Mouse (Mus musculus): Measurements from ENCODE around the gene Mapk11. TPM values are rescaled to one million over a fixed set of nuclear protein-coding genes. Genes with fewer than 3 reads are reported as not detected.

Mapk11 gene
- polyA plus RNA-seq, 1 experiment from 2014 or later: 20.3 TPM

DNA sequence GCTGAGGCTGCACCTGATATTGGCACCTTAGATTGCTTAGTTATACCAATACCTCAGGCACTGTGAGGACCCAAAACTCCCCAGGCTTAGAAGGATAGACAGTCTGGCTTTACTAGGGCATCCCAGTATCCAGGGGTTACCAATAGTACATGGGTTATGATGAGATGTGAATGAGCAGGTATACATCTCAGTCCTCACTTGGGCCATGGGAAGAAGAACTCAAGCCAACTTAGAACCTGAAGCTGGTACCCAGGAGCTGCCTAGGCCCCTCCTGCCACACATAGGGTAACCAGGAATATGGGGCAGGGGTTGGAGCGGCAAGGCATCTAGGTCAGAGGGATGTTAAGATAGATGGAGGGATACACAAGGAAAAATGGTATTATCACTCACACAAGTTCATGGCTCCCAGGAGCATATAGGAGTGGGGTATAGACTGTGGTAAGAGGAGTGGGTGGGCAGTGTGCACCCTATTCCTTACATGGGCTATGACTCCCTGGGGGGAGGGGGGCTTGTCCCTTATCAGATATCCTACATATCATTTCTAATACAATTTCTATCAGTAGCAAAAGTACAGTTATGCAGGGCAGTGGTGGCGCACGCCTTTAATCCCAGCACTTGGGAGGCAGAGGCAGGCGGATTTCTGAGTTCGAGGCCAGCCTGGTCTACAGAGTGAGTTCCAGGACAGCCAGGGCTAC lies 12.8 kb downstream of the Mapk11 start:
- peaks cover 32% of the 10 kb centered on the region for H3K4me1 ChIP-seq
- peaks cover 27% of the 10 kb centered on the region for H3K27me3 ChIP-seq (ENCODE audit: low read depth, poor library complexity, severe bottlenecking)
- 97% methylated on average over 5 of the region's 5 CpGs for WGBS
- no peak overlapping the region for H3K4me3 ChIP-seq
- no peaks in the 10 kb centered on the region for H3K9me3 ChIP-seq (replicated peaks)
- no peak for DNase-seq (ENCODE audit: low spot score)
- H3K36me3 ChIP-seq: peaks cover 28% of the 10 kb centered on the region
- no peak overlapping the region for H3K27ac ChIP-seq

DNA sequence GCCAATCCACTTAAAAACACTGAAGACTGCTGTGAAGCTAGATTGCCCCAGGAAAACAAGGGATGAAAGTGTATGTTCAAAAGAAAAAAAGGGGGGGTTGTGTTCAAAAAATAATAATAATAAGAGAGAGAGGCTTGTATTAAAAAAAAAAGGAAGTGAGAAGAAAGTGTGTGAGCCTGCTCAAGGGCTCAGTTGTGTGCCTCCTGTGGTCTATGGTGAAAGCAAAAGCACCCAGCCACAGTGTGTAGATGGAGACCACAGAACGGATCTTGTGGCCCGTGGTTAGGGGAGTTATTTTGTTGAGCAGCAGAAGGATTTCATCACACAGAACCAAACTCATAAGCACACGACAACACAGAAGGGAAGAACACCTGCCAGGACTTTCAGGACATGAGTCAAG lies 18.1 kb downstream of the Mapk11 start:
- no peaks in the 10 kb centered on the region for H3K27me3 ChIP-seq (ENCODE audit: low read depth, poor library complexity, severe bottlenecking)
- 90% methylated on average over 3 of the region's 3 CpGs for WGBS
- no peaks in the 10 kb centered on the region for H3K9me3 ChIP-seq (replicated peaks)
- peaks cover 42% of the 10 kb centered on the region for H3K36me3 ChIP-seq
- H3K4me3 ChIP-seq: no peak overlapping the region
- DNase-seq (ENCODE audit: low spot score): no peak
- peaks cover 19% of the 10 kb centered on the region for H3K4me1 ChIP-seq
- H3K27ac ChIP-seq: no peak overlapping the region

DNA sequence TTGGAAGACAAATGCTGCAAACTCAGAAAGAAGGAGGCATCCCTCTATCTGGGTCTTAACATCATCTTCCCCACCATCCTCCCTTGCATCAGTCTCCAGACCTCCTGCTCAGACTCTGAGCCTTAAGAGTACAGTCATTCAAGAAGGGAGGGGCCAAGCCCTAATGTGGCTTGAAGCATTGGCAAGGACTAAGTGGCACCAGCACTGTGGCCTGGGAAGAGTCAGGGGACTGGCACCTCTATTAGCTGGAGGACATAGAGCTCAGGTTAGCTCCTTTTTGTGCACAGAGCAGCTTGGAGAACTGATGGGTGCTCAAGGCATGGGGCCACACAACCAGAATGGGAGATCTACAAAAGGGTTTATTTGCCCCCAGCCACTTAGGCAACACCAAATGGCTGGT lies 19.2 kb downstream of the Mapk11 start:
- H3K9me3 ChIP-seq (replicated peaks): no peaks in the 10 kb centered on the region
- peaks cover 19% of the 10 kb centered on the region for H3K4me1 ChIP-seq
- no peak overlapping the region for H3K27ac ChIP-seq
- H3K36me3 ChIP-seq: peaks cover 49% of the 10 kb centered on the region
- H3K4me3 ChIP-seq: no peak overlapping the region
- no peaks in the 10 kb centered on the region for H3K27me3 ChIP-seq (ENCODE audit: low read depth, poor library complexity, severe bottlenecking)
- no peak for DNase-seq (ENCODE audit: low spot score)

DNA sequence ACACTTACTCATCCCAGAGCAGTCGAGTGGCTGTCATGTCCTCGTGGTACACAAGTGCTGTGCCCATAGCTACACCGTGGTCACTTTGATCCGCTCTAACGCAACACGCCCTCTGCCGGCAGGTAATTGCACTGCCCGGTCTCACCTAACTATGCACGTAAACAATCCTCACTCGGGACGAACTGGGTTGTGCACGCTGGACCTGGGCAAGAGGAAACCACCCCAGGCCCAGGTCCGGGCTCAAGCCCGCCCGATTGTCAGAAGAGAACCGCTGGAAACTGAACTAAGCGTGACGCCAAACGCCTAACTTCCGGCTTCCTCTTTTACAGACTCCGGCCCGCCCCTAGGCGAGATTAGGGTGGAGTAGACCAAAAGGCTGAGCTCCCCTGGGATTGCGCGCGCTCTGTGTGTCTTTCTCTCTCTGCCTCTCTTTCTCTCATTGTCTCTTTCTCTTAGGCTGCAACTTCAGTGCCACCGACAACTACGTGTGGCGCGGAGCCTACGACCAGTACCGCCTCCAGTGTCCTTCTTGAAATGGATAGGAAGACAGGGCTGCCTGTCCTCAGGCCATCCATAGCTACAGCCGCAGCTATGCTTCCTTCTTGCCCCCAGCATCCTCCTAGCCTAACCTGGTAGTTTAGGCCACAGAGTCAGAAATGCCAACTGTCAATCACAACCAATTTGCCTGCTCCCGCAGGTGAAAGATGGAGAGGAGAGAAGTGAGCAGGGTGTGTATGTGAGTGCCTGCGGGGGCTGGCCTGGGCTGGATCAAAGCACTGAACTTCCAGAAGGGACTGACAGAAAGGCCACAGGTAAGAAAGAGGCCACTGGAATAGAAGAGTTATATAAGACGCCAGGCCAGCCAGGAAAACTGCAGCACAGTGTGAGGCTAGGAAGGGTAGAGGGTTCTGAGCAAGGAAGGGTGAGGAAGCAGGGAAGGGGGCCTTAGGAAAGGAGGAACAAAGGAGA lies 20.8 kb downstream of the Mapk11 start, which contains the start of gene Hdac10:
Gene Hdac10 (minus strand): TSS at position 319 of the 969 bp plus-strand sequence.
- DNase-seq (ENCODE audit: low spot score): peak; percentile 89
- Histone ChIP-seq H3K4me3 (peak within 1 kb of the TSS; percentile 71), H3K9me3 (replicated peaks) (no peaks in the 10 kb centered on the region), H3K27ac (peak within 1 kb of the TSS; percentile 89), H3K27me3 (ENCODE audit: low read depth, poor library complexity, severe bottlenecking) (no peaks in the 10 kb centered on the region), H3K36me3 (peaks cover 45% of the 10 kb centered on the region), H3K4me1 (peaks cover 24% of the 10 kb centered on the region)
- WGBS: 4% methylated on average over 36 of the region's 36 CpGs

DNA sequence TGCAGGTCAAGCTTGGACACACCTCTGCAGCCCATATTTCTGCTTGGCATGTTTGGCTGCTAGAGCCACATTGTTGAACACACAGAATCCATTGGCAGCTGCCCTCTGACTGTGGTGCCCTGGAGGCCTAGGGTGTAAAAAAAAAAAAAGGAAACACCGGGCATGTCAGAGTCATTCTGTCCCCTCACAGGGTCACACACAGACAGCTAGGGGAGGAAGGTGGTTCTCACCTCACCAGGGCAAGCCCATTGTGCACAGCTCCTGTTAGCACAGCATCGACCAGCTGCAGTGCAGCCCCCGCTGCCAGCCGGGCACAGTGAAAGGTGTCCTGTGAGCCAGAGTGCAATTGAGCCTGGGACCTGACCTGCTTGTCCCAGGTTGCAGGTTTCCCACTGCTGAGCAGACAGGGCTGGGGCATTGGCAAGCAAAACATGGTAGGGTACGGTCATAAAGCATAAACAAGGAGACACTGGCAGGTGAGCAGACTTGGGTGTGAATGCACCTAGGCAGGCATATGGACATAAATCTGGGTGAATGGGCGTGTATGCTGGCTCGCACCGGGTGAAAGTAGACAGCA lies 22.0 kb downstream of the Mapk11 start:
- no peaks in the 10 kb centered on the region for H3K27me3 ChIP-seq (ENCODE audit: low read depth, poor library complexity, severe bottlenecking)
- H3K4me3 ChIP-seq: peak overlapping the region; percentile 71
- H3K4me1 ChIP-seq: peaks cover 28% of the 10 kb centered on the region
- H3K27ac ChIP-seq: peak overlapping the region; percentile 89
- peaks cover 38% of the 10 kb centered on the region for H3K36me3 ChIP-seq
- no peak for DNase-seq (ENCODE audit: low spot score)
- H3K9me3 ChIP-seq (replicated peaks): no peaks in the 10 kb centered on the region
- 86% methylated on average over 8 of the region's 8 CpGs for WGBS

DNA sequence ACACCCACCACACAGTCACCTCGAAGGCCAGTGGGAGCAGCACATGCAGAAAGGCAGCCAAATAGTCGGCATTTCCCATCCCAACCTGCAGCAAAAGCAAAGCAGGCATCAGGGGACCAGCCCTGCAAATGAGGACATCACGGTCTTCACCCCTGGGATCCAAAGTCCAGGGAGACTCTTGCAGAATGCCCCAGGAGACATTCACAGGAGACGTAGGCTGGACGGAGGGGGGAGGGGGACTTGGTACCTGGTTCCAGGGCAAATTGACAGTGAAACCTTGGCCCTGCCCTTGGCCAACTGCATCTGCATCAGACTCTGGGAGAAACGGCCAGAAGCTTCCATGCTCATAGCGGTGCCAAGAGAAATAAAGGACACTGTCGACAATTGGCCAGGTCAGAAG lies 22.8 kb downstream of the Mapk11 start:
- no peak for DNase-seq (ENCODE audit: low spot score)
- 91% methylated on average over 8 of the region's 8 CpGs for WGBS
- Histone ChIP-seq H3K4me3 (no peak overlapping the region), H3K27me3 (ENCODE audit: low read depth, poor library complexity, severe bottlenecking) (no peaks in the 10 kb centered on the region), H3K9me3 (replicated peaks) (no peaks in the 10 kb centered on the region), H3K36me3 (peaks cover 30% of the 10 kb centered on the region), H3K4me1 (peaks cover 37% of the 10 kb centered on the region), H3K27ac (no peak overlapping the region)

DNA sequence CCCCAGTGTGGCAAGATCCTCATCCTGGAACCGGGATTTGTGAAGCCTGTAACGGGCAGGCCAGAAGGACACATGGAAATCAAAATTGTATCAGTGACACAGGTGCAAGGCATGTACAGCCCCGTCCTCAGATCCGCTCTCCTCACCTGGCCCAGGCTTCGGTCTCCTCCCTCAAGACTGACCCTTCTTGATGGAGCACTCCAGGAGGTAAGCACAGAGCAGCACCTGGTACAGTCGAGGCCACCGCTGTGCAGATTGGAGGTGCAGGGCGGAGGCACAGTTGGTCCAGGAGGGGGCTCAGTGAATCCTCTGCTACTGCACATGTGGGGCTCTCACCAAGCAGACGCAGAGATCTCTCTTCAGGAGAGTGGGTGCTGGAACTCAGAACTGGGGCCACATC lies 24.1 kb downstream of the Mapk11 start:
- H3K4me3 ChIP-seq: no peak overlapping the region
- H3K4me1 ChIP-seq: peaks cover 49% of the 10 kb centered on the region
- H3K9me3 ChIP-seq (replicated peaks): no peaks in the 10 kb centered on the region
- no peak for DNase-seq (ENCODE audit: low spot score)
- 94% methylated on average over 9 of the region's 9 CpGs for WGBS
- no peak overlapping the region for H3K27ac ChIP-seq
- H3K27me3 ChIP-seq (ENCODE audit: low read depth, poor library complexity, severe bottlenecking): no peaks in the 10 kb centered on the region
- H3K36me3 ChIP-seq: peaks cover 25% of the 10 kb centered on the region

DNA sequence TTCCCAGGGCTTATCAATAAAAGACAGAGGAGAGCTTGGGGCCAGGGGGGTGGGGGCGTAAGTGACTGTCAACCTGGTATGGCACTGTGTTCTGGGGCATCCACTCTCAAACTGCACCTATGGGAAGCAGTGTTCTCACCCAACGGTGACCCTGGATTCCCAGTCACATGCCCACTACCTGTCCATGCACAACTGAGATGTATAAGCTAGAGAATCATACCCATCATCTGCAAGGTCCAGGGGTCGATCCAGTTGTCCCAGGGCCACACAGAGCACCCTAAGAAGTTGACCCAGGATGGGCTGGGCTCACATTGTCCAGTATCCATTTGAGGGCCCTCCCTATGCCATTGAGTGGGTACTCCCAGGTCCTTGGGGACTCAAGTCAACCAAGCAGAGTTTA lies 25.1 kb downstream of the Mapk11 start:
- no peak overlapping the region for H3K27ac ChIP-seq
- 98% methylated on average over 3 of the region's 3 CpGs for WGBS
- DNase-seq (ENCODE audit: low spot score): no peak
- peaks cover 56% of the 10 kb centered on the region for H3K4me1 ChIP-seq
- peaks cover 28% of the 10 kb centered on the region for H3K36me3 ChIP-seq
- no peak overlapping the region for H3K4me3 ChIP-seq
- no peaks in the 10 kb centered on the region for H3K9me3 ChIP-seq (replicated peaks)
- no peaks in the 10 kb centered on the region for H3K27me3 ChIP-seq (ENCODE audit: low read depth, poor library complexity, severe bottlenecking)

DNA sequence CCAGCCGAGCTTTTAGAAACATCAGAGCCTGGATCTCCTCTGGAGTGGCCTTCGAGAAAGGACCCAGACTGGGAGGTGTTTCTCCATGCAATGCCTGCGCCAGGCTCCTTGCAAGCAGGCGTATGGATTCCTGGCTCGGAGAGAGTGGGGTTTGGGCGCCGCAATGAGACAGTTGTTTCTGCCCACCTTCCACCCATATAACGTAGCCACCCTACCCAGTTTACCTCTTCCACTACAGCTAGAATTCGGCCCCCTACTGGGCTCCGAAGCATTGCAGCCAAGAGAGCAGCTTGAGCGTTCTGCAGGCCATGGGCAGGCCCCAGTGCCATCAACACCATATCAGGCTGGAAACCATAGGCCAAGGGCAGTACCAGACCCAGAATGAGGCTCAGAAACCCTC lies 25.8 kb downstream of the Mapk11 start:
- Histone ChIP-seq H3K4me3 (peak overlapping the region; percentile 82), H3K27ac (peak overlapping the region; percentile 87), H3K4me1 (peaks cover 51% of the 10 kb centered on the region), H3K27me3 (ENCODE audit: low read depth, poor library complexity, severe bottlenecking) (no peaks in the 10 kb centered on the region), H3K36me3 (peaks cover 34% of the 10 kb centered on the region), H3K9me3 (replicated peaks) (no peaks in the 10 kb centered on the region)
- WGBS: 39% methylated on average over 11 of the region's 11 CpGs
- DNase-seq (ENCODE audit: low spot score): peak; percentile 53

DNA sequence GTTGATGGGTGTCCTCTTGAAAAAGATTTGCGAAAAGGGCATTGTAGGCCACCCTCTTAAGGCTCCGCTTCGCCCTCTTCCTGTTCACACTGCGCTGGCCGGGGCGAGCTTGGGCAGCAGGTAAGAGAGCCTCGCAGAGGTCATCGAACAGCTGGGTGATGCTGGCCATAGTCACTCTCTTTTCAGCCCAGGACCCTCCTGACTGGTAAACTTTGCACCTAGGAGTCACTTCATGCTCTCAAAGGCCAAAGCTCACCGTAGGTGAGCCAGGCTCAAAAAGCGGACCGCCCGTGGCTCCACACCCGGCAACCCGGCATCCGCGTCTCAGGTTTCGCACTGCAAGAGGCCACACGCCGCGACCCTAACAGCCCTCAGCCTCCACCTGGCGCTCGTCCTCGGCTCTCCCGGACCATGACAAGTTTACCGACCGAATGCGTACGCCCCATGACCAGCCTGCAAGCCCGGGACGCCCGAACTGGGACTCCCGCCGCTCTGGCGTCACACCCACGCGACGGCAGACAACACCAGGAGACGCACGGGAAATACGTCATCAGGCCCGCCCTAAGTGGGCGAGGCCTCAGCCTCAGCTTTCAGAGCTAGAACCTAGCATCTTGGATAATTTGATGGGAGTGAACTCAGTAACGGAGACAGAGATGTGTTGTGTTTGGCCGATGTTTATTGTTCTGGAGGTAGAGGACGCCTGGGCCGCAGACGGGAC lies 26.6 kb downstream of the Mapk11 start, which contains the start of gene Tubgcp6:
Gene Tubgcp6 (minus strand): TSS at position 464 of the 718 bp plus-strand sequence.
- H3K4me3 ChIP-seq: peak within 1 kb of the TSS; percentile 82
- DNase-seq (ENCODE audit: low spot score): peak; percentile 97
- H3K9me3 ChIP-seq (replicated peaks): no peaks in the 10 kb centered on the region
- WGBS: 1% methylated on average over 47 of the region's 47 CpGs
- H3K27ac ChIP-seq: peak within 1 kb of the TSS; percentile 87
- no peaks in the 10 kb centered on the region for H3K27me3 ChIP-seq (ENCODE audit: low read depth, poor library complexity, severe bottlenecking)
- peaks cover 42% of the 10 kb centered on the region for H3K36me3 ChIP-seq
- H3K4me1 ChIP-seq: peaks cover 43% of the 10 kb centered on the region

DNA sequence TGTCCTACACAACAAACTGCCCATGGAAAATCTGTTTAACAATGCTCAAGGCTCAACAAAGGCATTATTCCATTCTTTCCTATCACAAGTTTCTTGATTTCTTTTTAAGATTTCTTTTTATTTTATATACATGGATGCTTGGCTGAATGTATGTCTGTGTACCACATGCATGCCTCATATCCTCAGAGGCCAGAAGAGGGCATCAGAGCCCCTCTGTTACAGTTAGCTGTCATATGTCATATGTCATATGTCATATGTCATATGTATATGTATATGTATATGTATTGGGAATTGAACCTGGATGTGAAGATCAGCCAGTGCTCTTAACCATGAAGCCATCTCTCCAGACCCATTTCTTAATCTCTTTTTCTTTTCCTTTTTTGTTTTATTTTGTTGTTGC lies 31.4 kb downstream of the Mapk11 start:
- Histone ChIP-seq H3K36me3 (peaks cover 77% of the 10 kb centered on the region), H3K27me3 (ENCODE audit: low read depth, poor library complexity, severe bottlenecking) (no peaks in the 10 kb centered on the region), H3K4me1 (peaks cover 29% of the 10 kb centered on the region), H3K27ac (no peak overlapping the region), H3K9me3 (replicated peaks) (no peaks in the 10 kb centered on the region), H3K4me3 (no peak overlapping the region)
- DNase-seq (ENCODE audit: low spot score): no peak

DNA sequence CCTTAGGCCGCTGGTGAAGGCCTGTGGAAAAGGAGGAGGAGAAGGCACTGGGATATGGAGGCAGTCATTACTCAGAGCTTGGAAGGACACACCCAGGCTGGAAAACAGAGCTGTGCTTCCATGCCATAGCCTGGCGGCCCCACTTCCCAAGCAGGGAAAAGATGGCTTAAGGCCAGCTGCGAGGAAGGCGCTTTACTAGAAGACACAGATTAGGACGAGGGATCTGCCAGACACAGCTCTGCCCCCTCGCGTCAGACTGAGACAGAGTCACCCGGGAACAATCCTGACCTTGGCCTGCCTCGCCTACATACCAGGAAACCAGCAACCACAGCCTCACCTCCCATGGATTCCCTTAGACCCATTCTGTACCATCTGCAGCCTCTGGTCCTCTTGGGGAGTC lies 39.3 kb downstream of the Mapk11 start:
- WGBS: 86% methylated on average over 9 of the region's 9 CpGs
- Histone ChIP-seq H3K36me3 (peaks cover 98% of the 10 kb centered on the region), H3K9me3 (replicated peaks) (no peaks in the 10 kb centered on the region), H3K4me1 (no peaks in the 10 kb centered on the region), H3K27me3 (ENCODE audit: low read depth, poor library complexity, severe bottlenecking) (no peaks in the 10 kb centered on the region), H3K4me3 (no peak overlapping the region), H3K27ac (no peak overlapping the region)
- no peak for DNase-seq (ENCODE audit: low spot score)

Measured in limb, embryonic 10.5 days (tissue).